Mouse (Mus musculus) myocyte (in vitro differentiated cells): ENCODE measurements around the gene Atp6v1c2.

ENCODE experiments used
- CEBPB ChIP-seq: IDR thresholded peaks from 2 replicates; pipeline ENCODE4 v1.6.1; 2011; ENCODE audit warnings: mild to moderate bottlenecking, moderate library complexity; ENCODE audit not compliant: poor library complexity, insufficient read depth, severe bottlenecking
- MAX ChIP-seq: IDR thresholded peaks from one replicate; pipeline ENCODE4 v1.6.1; 2011; ENCODE audit warnings: low read depth, mild to moderate bottlenecking, control low read depth
- MYOD1 ChIP-seq, 3 experiments: IDR thresholded peaks; one replicate each; pipeline ENCODE4 v1.6.1; 2011; ENCODE audit warnings: control low read depth in 2 of 3, low read depth in 2 of 3, mild to moderate bottlenecking in 2 of 3, moderate library complexity in 1 of 3; ENCODE audit not compliant: insufficient read length in 2 of 3, control insufficient read depth in 1 of 3
- POLR2A ChIP-seq: IDR thresholded peaks from one replicate; pipeline ENCODE4 v1.6.1; 2011; ENCODE audit warnings: low read depth, mild to moderate bottlenecking, control low read depth, moderate library complexity; ENCODE audit not compliant: insufficient read length
- POLR2AphosphoS2 ChIP-seq: IDR thresholded peaks from one replicate; pipeline ENCODE4 v1.6.1; 2011; ENCODE audit warnings: low read depth, control low read depth; ENCODE audit not compliant: insufficient read length
- REST ChIP-seq: IDR thresholded peaks from one replicate; pipeline ENCODE4 v1.6.1; 2011; ENCODE audit warnings: mild to moderate bottlenecking, control low read depth, moderate library complexity; ENCODE audit not compliant: insufficient read depth, insufficient read length
- SRF ChIP-seq: IDR thresholded peaks from one replicate; pipeline ENCODE4 v1.6.1; 2011; ENCODE audit warnings: low read depth; ENCODE audit not compliant: control insufficient read depth, insufficient read length
- TCF12 ChIP-seq: IDR thresholded peaks from one replicate; pipeline ENCODE4 v1.6.1; 2011; ENCODE audit warnings: mild to moderate bottlenecking, control low read depth; ENCODE audit not compliant: poor library complexity, insufficient read depth, severe bottlenecking
- USF1 ChIP-seq: IDR thresholded peaks from one replicate; pipeline ENCODE4 v1.6.1; 2011; ENCODE audit warnings: low read depth, mild to moderate bottlenecking, control low read depth, moderate library complexity

DNA sequence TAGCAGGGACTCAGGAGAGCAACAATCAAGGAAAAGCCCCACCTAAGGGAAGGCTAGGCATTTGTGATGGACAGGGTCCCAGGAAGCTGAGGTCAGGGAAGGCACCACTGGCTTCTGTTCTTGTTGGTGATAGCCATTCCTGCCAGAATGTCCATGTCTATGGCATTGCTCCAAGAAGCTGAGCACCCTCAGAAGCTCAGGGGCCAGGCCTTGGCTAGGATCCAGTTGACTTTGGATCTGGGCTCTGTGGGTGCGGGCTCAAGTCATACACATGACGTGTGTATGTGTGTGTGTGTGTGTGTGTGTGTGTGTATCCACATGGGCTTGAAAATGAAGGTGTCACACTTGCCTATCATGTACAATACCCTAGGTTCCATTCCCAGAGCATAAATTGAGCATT is 39.2 kb downstream of the Atp6v1c2 start:
- TF ChIP-seq POLR2A (no peak), TCF12 (no peak), MYOD1 (IDR thresholded peaks at IDR 0.05; ENCODE audit: control insufficient read depth in 1 of 3, insufficient read length in 2 of 3, low read depth in 2 of 3) (no peak), REST (no peak), CEBPB (no peak), MAX (no peak), POLR2AphosphoS2 (no peak), SRF (no peak), USF1 (no peak)
